Comparison of ENCODE assay signal across 10 mouse cellular contexts in the genomic region with DNA sequence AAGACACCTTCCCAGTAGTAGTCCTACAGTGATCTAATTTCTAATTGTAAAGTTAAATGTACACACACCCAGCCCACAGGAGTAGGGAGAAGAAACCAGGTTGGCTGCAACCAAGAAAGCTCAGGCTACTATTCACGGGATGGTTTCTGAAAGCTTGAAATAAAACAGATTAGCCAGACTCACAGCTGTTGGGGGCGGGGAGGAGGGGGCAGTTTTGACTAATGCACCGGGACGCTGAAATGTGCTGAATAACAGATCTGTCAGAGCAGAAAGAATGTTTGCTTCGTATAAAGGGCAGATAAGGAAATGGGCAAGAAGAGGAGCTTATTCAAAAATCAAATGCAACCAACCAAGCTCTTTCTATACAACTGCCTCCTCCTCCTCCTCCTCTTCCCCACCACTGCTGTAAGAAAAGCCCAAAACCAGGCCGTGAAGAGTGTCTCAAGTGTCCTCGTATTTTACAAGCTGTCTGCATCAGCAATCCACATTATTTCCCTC. TPM values are rescaled to one million over a fixed set of nuclear protein-coding genes. Genes with fewer than 3 reads are reported as not detected.
A peak's percentile ranks its signal among the peaks of the same experiment; 100 is the strongest.
DNase-seq lines count a peak whose midpoint lies in the region; ATAC-seq lines count a peak whose summit lies in the region.
"Had no signal": no experiment of that assay in that cellular context is flagged by ENCODE, and none has a peak within 500 bp of the region (broad histone marks: within the 10 kb centered on the region; RNA-seq: fewer than 3 reads in every experiment).

No protein-coding gene starts in this region.

- H3K4me1 ChIP-seq in heart, embryonic 10.5 days = peaks cover 42% of the 10 kb centered on the region
- H3K4me1 ChIP-seq in limb, embryonic 12.5 days (replicated peaks) = peaks cover 39% of the 10 kb centered on the region

- H3K9me3 ChIP-seq in heart, embryonic 10.5 days = no peaks in the 10 kb centered on the region
- H3K9me3 ChIP-seq in limb, embryonic 12.5 days = no peaks in the 10 kb centered on the region

- no peak for ATAC-seq in limb, embryonic 12.5 days (ENCODE audit: insufficient number of reproducible peaks, insufficient read depth, low FRiP score, low TSS enrichment, low read depth)
- ATAC-seq in megakaryocyte, adult 5-6 weeks (ENCODE audit: poor library complexity, severe bottlenecking) = no peak

- no peak for DNase-seq in heart, embryonic 10.5 days (ENCODE audit: low spot score)
- DNase-seq in heart, adult 18-20 months = no peak
- peak; percentile 19 for DNase-seq in retina, postnatal 1 day
- no peak for DNase-seq in retina, embryonic 14.5 days (ENCODE audit: low spot score)
- DNase-seq in frontal cortex, postnatal 36 days (ENCODE audit: low spot score in 2 of 2) = no peak
- DNase-seq in adrenal gland, adult (ENCODE audit: inconsistent age in 2 of 2, low spot score in 1 of 2) = no peak
- DNase-seq: adrenal gland, postnatal 10 days; right cerebral cortex, adult 18-20 months had no signal

- H3K9ac ChIP-seq in limb, embryonic 12.5 days (replicated peaks) = no peak overlapping the region

- H3K4me3 ChIP-seq in heart, embryonic 10.5 days = peak overlapping the region; percentile 83
- peak overlapping the region; percentile 70; the same call in 1 of the 2 replicates for H3K4me3 ChIP-seq in limb, embryonic 12.5 days (replicated peaks)

- WGBS in heart, embryonic 10.5 days = 17% methylated on average over 7 of the region's 7 CpGs
- 11% methylated on average over 7 of the region's 7 CpGs for WGBS in limb, embryonic 12.5 days

- peaks cover 4% of the 10 kb centered on the region; the same call in 1 of the 2 replicates for H3K36me3 ChIP-seq in heart, embryonic 10.5 days
- no peaks in the 10 kb centered on the region for H3K36me3 ChIP-seq in limb, embryonic 12.5 days

- H3K4me2 ChIP-seq in limb, embryonic 12.5 days = peak overlapping the region; percentile 99

- peaks cover 10% of the 10 kb centered on the region; the same call in 1 of the 2 replicates for H3K27me3 ChIP-seq in heart, embryonic 10.5 days (ENCODE audit: insufficient read depth, poor library complexity, severe bottlenecking)
- H3K27me3 ChIP-seq in limb, embryonic 12.5 days = peaks cover 35% of the 10 kb centered on the region

- no peak overlapping the region for H3K27ac ChIP-seq in heart, embryonic 10.5 days
- H3K27ac ChIP-seq in limb, embryonic 12.5 days = no peak overlapping the region

RNA-seq across cellular contexts. Expression of a gene that starts 1.7 kb away (rescaled TPM):
- polyA plus RNA-seq in heart, embryonic 10.5 days (2016; fragmentation: Nextera tagmentation; extraction: Ambion mirVana) = 23.9 and 26.3 TPM in 2 replicates
- 1 to 10 TPM; 1.7 to 2.4 TPM for total RNA-seq in heart, adult 18-20 months (2021)
- polyA plus RNA-seq in limb, embryonic 12.5 days (2016; fragmentation: Nextera tagmentation; extraction: Ambion mirVana) = 18.5 and 21.2 TPM in 2 replicates
- total RNA-seq in megakaryocyte, adult 5-6 weeks (2015) = not detected in 2 replicates
- not detected in 2 replicates for total RNA-seq in megakaryocyte, adult 5-6 weeks (2017)
